Mouse (Mus musculus) embryonic fibroblast, embryonic 13.5 days (primary cell): ENCODE measurements around the gene H2al1i.

ENCODE experiments used
- CTCF ChIP-seq: IDR thresholded peaks from 2 replicates; pipeline ENCODE4 v1.5.1; 2011; ENCODE audit warnings: mild to moderate bottlenecking, control low read depth, low read length, moderate library complexity, borderline replicate concordance; ENCODE audit not compliant: insufficient read depth
- POLR2A ChIP-seq: IDR thresholded peaks from 2 replicates; pipeline ENCODE4 v1.6.1; 2011; ENCODE audit warnings: low read depth, mild to moderate bottlenecking, control low read depth, low read length, moderate library complexity

- no peak for TF ChIP-seq CTCF
- no peak for TF ChIP-seq POLR2A
These were observed 22.3 kb downstream of the H2al1i start for GRCm38 (mm10) chrX:11346756-11347155.
